Mouse (Mus musculus) embryonic fibroblast, embryonic 13.5 days (primary cell): ENCODE data around the gene Edrf1. TPM values are rescaled to one million over a fixed set of nuclear protein-coding genes. Genes with fewer than 3 reads are reported as not detected.
"Not testable (repeated sequence)": the region's sequence is repeated elsewhere in the genome, so short reads cannot be mapped to it uniquely, and the experiment has no call there.

Experiments
- H3K27ac ChIP-seq: 2 replicates; pipeline ENCODE4 v1.5.1; 2012; ENCODE audit warnings: low read length, control low read depth, inconsistent platforms; ENCODE audit not compliant: insufficient read depth
- H3K4me1 ChIP-seq: 2 replicates; pipeline ENCODE4 v1.6.1; 2011; ENCODE audit warnings: low read length; ENCODE audit not compliant: control insufficient read depth, insufficient read depth
- H3K4me3 ChIP-seq: 2 replicates; pipeline ENCODE4 v1.5.1; 2011; ENCODE audit warnings: mild to moderate bottlenecking, control low read depth, low read length; ENCODE audit not compliant: insufficient read depth
- CTCF ChIP-seq: IDR thresholded peaks from 2 replicates; pipeline ENCODE4 v1.5.1; 2011; ENCODE audit warnings: mild to moderate bottlenecking, control low read depth, low read length, moderate library complexity, borderline replicate concordance; ENCODE audit not compliant: insufficient read depth
- POLR2A ChIP-seq: IDR thresholded peaks from 2 replicates; pipeline ENCODE4 v1.6.1; 2011; ENCODE audit warnings: low read depth, mild to moderate bottlenecking, control low read depth, low read length, moderate library complexity
- polyA plus RNA-seq: library from polyadenylated mRNA; stranded (reverse); fragments of >200 nt; gene quantifications from 2 replicates; pipeline ENCODE4 v1.2.4, GENCODE M21; 2011; ENCODE audit warnings: low read depth; ENCODE audit not compliant: missing spikeins, insufficient read length

The Edrf1 gene
- polyA plus RNA-seq, 1 experiment: 16.6 TPM

- Histone ChIP-seq H3K4me1 (no peaks in the 10 kb centered on the region), H3K4me3 (no peak overlapping the region), H3K27ac (no peak overlapping the region)
- TF ChIP-seq POLR2A (no peak), CTCF (peak; percentile 26; the same call in 1 of the 2 replicates)
These were observed 46.8 kb downstream of the Edrf1 start for GRCm38 (mm10) chr7:133684110-133684509.

GRCm38 (mm10) chr7:133684701-133685100, 47.4 kb downstream of the Edrf1 start:
- Histone ChIP-seq H3K27ac (no peak overlapping the region), H3K4me3 (no peak overlapping the region), H3K4me1 (no peaks in the 10 kb centered on the region)
- no peak for TF ChIP-seq POLR2A
- no peak for TF ChIP-seq CTCF

GRCm38 (mm10) chr7:133685644-133686043, 48.3 kb downstream of the Edrf1 start:
- H3K27ac ChIP-seq, H3K4me3 ChIP-seq, H3K4me1 ChIP-seq: not testable (repeated sequence)

GRCm38 (mm10) chr7:133698021-133698709, 60.8 kb downstream of the Edrf1 start:
- TF ChIP-seq CTCF (no peak), POLR2A (no peak)
- Histone ChIP-seq H3K27ac (no peak overlapping the region), H3K4me3 (no peak overlapping the region), H3K4me1 (no peaks in the 10 kb centered on the region)

GRCm38 (mm10) chr7:133699885-133700284, 62.5 kb downstream of the Edrf1 start:
- Histone ChIP-seq H3K4me1 (no peaks in the 10 kb centered on the region), H3K27ac (no peak overlapping the region), H3K4me3 (no peak overlapping the region)
- TF ChIP-seq CTCF (no peak), POLR2A (no peak)

- TF ChIP-seq POLR2A (no peak), CTCF (no peak)
- H3K4me3 ChIP-seq: no peak overlapping the region
These were observed 64.0 kb downstream of the Edrf1 start for GRCm38 (mm10) chr7:133701366-133701765.

GRCm38 (mm10) chr7:133702333-133702732, 65.0 kb downstream of the Edrf1 start:
- Histone ChIP-seq H3K27ac (no peak overlapping the region), H3K4me3 (no peak overlapping the region), H3K4me1 (no peaks in the 10 kb centered on the region)
- TF ChIP-seq CTCF: no peak
- no peak for TF ChIP-seq POLR2A

More at GRCm38 (mm10) chr7:133701366-133701765, 64.0 kb downstream of the Edrf1 start:
- Histone ChIP-seq H3K27ac (no peak overlapping the region), H3K4me1 (no peaks in the 10 kb centered on the region)

GRCm38 (mm10) chr7:133703906-133704305, 66.6 kb downstream of the Edrf1 start:
- no peaks in the 10 kb centered on the region for H3K4me1 ChIP-seq
- H3K27ac ChIP-seq: no peak overlapping the region
- TF ChIP-seq CTCF: no peak
- no peak for TF ChIP-seq POLR2A
- no peak overlapping the region for H3K4me3 ChIP-seq

- TF ChIP-seq CTCF: no peak
- TF ChIP-seq POLR2A: no peak
- peaks cover 2% of the 10 kb centered on the region; the same call in 1 of the 2 replicates for H3K4me1 ChIP-seq
- no peak overlapping the region for H3K4me3 ChIP-seq
- H3K27ac ChIP-seq: no peak overlapping the region
These were observed 70.0 kb downstream of the Edrf1 start for GRCm38 (mm10) chr7:133707301-133707700.

- peaks cover 2% of the 10 kb centered on the region; the same call in 1 of the 2 replicates for H3K4me1 ChIP-seq
- H3K4me3 ChIP-seq: no peak overlapping the region
- no peak overlapping the region for H3K27ac ChIP-seq
- TF ChIP-seq POLR2A (no peak), CTCF (no peak)
These were observed 78.0 kb downstream of the Edrf1 start for GRCm38 (mm10) chr7:133715387-133715786.
